Mouse (Mus musculus) E14TG2a.4 (cell line): ENCODE results near the gene Faap24.
A peak's percentile ranks its signal among the peaks of the same experiment; 100 is the strongest.

Experiments used
- H3K27me3 ChIP-seq: 2 replicates; pipeline ENCODE4 v1.6.1; 2014; ENCODE audit warnings: low read length, control low read depth; ENCODE audit not compliant: insufficient read depth
- H3K36me3 ChIP-seq: 2 replicates; pipeline ENCODE4 v1.6.1; 2014; ENCODE audit warnings: low read length, control low read depth; ENCODE audit not compliant: insufficient read depth
- H3K4me1 ChIP-seq: replicated peaks from 2 replicates; pipeline ENCODE4 v1.6.1; 2014; ENCODE audit warnings: low read depth, low read length, control low read depth
- H3K4me3 ChIP-seq: replicated peaks from 2 replicates; pipeline ENCODE4 v1.5.1; 2014; ENCODE audit warnings: mild to moderate bottlenecking, low read length
- H3K9me3 ChIP-seq: 2 replicates; pipeline ENCODE4 v1.6.1; 2014; ENCODE audit warnings: low read length, control low read depth
- CTCF ChIP-seq: conservative IDR thresholded peaks from 2 replicates; pipeline ENCODE4 v1.5.1; 2014; ENCODE audit warnings: low read length
- NANOG ChIP-seq: IDR thresholded peaks from 2 replicates; pipeline ENCODE4 v1.6.1; 2014; ENCODE audit warnings: borderline replicate concordance, low read length, mixed read lengths
- POU5F1 ChIP-seq: IDR thresholded peaks from 2 replicates; pipeline ENCODE4 v1.6.1; 2014; ENCODE audit warnings: low read length, borderline replicate concordance

Faap24 gene

DNA sequence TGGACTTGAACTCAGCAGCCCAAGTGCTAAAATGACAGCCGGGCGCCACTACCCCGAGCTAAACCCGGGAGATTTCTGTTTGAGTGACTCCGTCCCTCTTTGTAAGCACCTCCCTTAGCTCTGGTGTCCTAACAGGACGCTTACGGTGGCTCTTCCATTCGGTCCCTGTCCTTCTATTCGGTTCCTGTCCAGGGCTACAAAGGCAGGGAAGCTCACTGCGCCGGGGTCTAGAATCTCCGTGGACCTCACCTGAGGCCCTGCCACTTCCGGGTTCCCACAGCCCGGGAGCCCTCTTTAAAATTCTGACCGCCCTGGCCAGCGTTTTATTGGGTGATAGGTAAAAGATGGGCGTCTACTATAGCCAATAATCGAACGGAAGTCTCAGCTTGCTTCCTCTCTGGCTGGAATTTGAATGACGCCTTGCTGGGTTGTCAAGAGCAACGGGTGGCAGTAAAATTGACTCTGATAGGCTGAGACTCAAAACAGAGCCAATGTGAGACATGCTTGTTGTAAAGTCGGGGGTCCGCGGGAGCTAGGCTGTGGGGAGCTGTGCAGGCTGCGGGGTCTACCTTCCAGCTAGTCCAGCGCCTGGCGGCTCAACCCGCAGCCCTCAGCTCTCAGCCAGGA lies at the start of gene Faap24, which contains the start of gene Cep89:
Gene Faap24, minus strand, starts transcription at position 295 of the 627 bp plus-strand sequence.
Gene Cep89, plus strand, starts transcription at position 494 of the 627 bp plus-strand sequence.
- peaks cover 63% of the 10 kb centered on the region for H3K4me1 ChIP-seq
- H3K27me3 ChIP-seq = no peaks in the 10 kb centered on the region
- TF ChIP-seq POU5F1 = no peak
- TF ChIP-seq NANOG = no peak
- no peak for TF ChIP-seq CTCF
- no peaks in the 10 kb centered on the region for H3K9me3 ChIP-seq
- H3K36me3 ChIP-seq = peaks cover 63% of the 10 kb centered on the region
- peak within 1 kb of the TSS; percentile 96 for H3K4me3 ChIP-seq

DNA sequence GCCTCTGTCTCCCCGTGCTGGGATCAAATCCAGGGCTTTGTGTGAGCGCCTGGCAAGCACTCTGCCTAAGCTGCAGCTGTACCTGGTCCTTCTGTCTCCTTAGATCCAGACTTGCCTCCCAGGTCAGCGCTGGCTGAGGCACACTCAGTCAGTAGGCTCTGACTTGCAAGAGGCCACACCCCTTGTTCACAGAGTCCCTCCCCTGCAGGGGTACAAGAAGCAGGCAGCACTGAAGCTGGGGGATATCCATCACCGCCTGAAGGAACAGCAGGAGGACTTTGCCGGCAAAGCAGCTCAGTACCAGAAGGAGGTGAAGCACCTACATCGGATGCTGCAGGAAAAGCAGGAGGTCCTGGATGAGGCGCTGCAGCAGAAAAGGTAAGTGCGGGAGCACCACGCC lies 38.6 kb upstream of the Faap24 start:
- Histone ChIP-seq H3K36me3 (peaks cover 78% of the 10 kb centered on the region), H3K27me3 (no peaks in the 10 kb centered on the region), H3K4me3 (peak overlapping the region; percentile 37), H3K9me3 (no peaks in the 10 kb centered on the region), H3K4me1 (peaks cover 35% of the 10 kb centered on the region)
- no peak for TF ChIP-seq CTCF
- TF ChIP-seq NANOG = no peak
- no peak for TF ChIP-seq POU5F1

DNA sequence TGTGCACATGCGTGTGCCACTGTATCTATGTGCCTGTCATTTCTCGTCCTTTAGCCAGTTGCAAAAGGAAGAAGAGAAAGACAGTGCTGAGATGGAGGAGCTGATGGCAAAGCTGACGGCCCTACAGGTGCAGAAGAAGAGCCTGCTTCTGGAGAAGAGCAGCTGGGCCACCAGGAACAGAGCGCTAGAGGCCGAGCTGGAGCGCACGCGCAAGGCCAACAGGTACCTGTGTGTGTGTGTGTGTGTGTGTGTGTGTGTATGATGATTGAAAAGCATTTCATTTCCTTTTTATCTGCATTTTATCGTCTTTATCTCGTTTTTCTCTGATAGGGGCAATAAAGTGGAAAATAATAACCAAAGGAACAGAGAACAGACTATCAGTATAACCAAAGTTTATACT lies 31.5 kb upstream of the Faap24 start:
- TF ChIP-seq NANOG (no peak), POU5F1 (no peak), CTCF (no peak)
- Histone ChIP-seq H3K9me3 (no peaks in the 10 kb centered on the region), H3K4me3 (no peak overlapping the region), H3K36me3 (peaks cover 74% of the 10 kb centered on the region), H3K27me3 (no peaks in the 10 kb centered on the region), H3K4me1 (no peaks in the 10 kb centered on the region)

DNA sequence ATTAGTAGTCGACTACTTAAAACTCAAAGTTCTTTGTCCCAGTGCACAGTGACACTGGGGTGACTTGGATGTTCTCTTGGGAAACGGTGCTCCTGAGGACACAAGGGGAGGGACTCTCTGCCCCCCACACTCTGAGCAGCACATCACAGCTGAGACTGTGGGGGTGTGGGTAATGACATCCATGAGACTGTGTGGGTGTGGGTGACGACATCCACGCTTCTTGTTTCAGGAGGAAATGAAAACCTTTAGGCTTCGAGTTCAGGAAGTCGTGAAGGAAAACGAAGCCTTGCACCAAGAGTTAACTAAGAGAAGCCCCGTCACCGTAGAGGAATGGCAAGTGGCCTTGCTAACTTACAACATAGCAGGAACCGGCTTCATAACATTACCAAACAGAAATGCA lies 26.4 kb upstream of the Faap24 start:
- Histone ChIP-seq H3K27me3 (no peaks in the 10 kb centered on the region), H3K4me3 (no peak overlapping the region), H3K9me3 (no peaks in the 10 kb centered on the region), H3K4me1 (peaks cover 11% of the 10 kb centered on the region), H3K36me3 (peaks cover 78% of the 10 kb centered on the region)
- TF ChIP-seq NANOG = no peak
- TF ChIP-seq POU5F1 = no peak
- TF ChIP-seq CTCF = no peak

DNA sequence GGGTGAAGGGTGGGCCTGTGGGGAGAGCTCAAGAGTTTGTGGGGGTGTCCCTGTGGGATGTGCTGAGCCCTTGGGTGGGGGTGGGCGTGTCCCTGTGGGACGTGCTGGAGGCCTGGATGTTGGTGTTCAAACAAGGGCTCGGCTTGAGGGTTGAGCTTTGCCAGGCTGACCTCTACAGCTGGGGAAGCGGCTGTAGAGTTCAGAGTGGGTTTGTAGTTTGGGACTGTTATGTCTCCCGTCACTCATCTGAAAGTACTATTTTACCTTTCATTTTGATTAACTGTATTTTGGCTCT lies 20.0 kb upstream of the Faap24 start:
- peaks cover 11% of the 10 kb centered on the region for H3K4me1 ChIP-seq
- no peaks in the 10 kb centered on the region for H3K9me3 ChIP-seq
- peaks cover 82% of the 10 kb centered on the region for H3K36me3 ChIP-seq
- no peaks in the 10 kb centered on the region for H3K27me3 ChIP-seq
- H3K4me3 ChIP-seq = no peak overlapping the region
- no peak for TF ChIP-seq POU5F1
- TF ChIP-seq NANOG = no peak
- TF ChIP-seq CTCF = no peak

DNA sequence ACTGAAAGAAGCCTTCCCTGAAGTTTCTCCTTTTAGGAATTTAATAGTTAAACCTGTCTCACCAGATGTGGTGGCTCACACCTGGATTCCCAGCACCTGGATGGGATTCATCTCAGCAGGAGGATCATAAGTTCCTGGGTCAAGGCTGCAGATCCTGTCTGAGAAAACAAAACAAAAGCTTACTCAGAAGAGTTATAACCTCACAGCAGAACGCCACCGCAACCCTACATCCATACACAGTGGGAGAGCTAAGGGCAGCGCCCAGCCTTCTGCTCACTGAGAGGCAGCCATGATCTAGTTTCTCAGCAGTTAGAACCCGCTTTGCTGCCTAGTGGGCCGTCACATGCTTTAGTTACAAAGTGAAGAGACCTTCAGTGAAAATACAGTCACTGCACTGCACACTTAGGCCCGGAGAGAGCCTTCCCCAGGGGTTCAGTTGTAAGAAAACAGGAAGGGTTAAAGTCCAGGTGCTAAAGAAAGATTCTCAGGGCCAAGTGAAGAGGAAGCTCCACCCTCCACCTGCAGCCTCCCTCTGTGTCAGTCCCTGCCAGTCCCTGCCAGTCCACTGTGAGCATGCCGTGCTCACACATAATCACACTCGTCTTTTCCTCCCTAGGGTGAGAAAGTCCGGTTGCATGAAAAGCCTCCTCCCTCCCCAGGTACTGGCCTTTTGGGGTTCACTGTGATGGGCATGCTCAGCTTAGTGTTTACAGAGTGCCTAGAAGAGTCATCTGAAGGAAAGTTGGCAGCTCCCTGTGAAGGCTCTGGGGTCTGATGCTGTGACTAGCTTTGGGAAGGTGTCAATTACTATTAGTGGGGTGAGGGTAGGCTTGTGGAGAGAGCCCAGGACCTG lies 19.4 kb upstream of the Faap24 start:
- H3K27me3 ChIP-seq = no peaks in the 10 kb centered on the region
- TF ChIP-seq CTCF (no peak), NANOG (no peak), POU5F1 (no peak)
- H3K36me3 ChIP-seq = peaks cover 76% of the 10 kb centered on the region

DNA sequence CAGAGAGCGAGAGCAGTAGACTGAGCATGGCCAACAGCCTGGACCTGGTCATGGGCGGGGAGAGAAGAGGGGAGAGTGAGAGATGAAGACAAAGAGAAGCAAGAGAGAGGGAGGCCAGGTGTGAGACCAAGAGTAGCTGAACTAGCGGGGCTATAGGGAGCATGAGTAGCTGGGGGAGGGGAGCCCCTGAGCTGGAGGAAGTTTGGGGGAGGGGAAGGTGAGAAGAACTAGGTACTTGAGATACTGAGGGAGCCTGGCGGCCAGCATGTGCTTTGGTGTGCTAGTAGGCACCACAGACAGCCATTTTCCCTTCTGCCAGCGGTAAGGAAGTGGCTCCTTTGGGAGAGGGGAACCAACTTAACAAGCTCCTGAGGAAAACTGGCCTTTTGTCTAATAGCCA lies 18.6 kb upstream of the Faap24 start:
- no peaks in the 10 kb centered on the region for H3K27me3 ChIP-seq
- H3K4me3 ChIP-seq = no peak overlapping the region
- TF ChIP-seq POU5F1 (no peak), NANOG (no peak)
- H3K4me1 ChIP-seq = no peaks in the 10 kb centered on the region
- peaks cover 75% of the 10 kb centered on the region for H3K36me3 ChIP-seq
- H3K9me3 ChIP-seq = no peaks in the 10 kb centered on the region

More for the DNA sequence above, 19.4 kb upstream of the Faap24 start:
- Histone ChIP-seq H3K4me1 (peaks cover 7% of the 10 kb centered on the region), H3K9me3 (no peaks in the 10 kb centered on the region), H3K4me3 (no peak overlapping the region)

DNA sequence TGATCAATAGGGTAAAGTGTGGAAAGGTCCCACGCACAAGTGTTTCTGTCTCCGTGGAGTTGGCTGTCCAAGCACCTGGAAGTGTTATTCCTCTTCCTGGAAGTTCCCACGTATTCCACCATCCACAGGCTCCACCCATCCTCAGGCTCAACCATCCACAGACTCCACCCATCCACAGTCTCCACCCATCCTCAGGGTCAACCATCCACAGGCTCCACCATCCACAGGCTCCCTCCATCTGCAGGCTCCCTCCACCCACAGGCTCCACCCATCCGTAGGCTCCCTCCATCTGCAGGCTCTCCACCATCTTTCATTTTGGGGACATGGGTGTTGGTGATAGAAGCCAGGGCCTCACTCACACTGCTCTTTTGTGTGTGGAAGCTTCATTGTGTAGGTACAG lies 4.5 kb upstream of the Faap24 start:
- no peak overlapping the region for H3K4me3 ChIP-seq
- no peaks in the 10 kb centered on the region for H3K27me3 ChIP-seq
- no peaks in the 10 kb centered on the region for H3K9me3 ChIP-seq
- peaks cover 70% of the 10 kb centered on the region for H3K36me3 ChIP-seq
- TF ChIP-seq NANOG = no peak
- TF ChIP-seq CTCF = no peak
- peaks cover 31% of the 10 kb centered on the region for H3K4me1 ChIP-seq
